10 mouse cellular contexts compared by ENCODE assay signal in the genomic region with DNA sequence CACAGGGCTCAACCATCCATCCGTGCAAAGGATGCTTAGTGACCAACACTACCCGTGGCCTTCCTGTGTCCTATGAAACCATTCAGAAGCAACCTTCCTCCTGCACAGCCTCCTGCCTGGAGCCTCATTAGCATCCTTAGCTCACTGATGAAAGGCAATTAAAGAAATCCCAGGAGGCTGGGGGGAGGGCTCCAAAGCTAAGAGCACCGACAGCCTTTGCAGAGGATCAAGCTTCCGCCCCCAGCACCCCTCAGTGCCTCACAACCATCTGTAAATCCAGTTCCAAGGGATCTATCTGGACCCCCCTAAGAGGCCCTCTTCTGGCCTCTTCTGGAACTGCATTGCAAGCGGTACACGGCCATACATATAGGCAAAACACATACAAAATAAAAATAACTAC. TPM values are rescaled to one million over a fixed set of nuclear protein-coding genes. Genes with fewer than 3 reads are reported as not detected.
A peak's percentile ranks its signal among the peaks of the same experiment; 100 is the strongest.
DNase-seq lines count a peak whose midpoint lies in the region; ATAC-seq and TF ChIP-seq lines count a peak whose summit lies in the region.
"Had no signal": no experiment of that assay in that cellular context is flagged by ENCODE, and none has a peak within 500 bp of the region (broad histone marks: within the 10 kb centered on the region; RNA-seq: fewer than 3 reads in every experiment).

No protein-coding gene starts in this region.

- no peak overlapping the region for H3K4me3 ChIP-seq in lung, embryonic 14.5 days (ENCODE audit: low read depth, low read length)
- H3K4me3 ChIP-seq in embryonic facial prominence, embryonic 10.5 days = no peak overlapping the region
- H3K4me3 ChIP-seq in hindbrain, embryonic 14.5 days (replicated peaks; ENCODE audit: low read length) = no peak overlapping the region
- H3K4me3 ChIP-seq in neural tube, embryonic 14.5 days (ENCODE audit: low read depth, low read length) = no peak overlapping the region
- H3K4me3 ChIP-seq in kidney, adult 2 months (ENCODE audit: insufficient read depth, low read depth, low read length) = no peak overlapping the region
- H3K4me3 ChIP-seq: myocyte had no signal

- WGBS in lung, embryonic 14.5 days = 70% methylated on average over 6 of the region's 6 CpGs
- WGBS in embryonic facial prominence, embryonic 10.5 days = 44% methylated on average over 6 of the region's 6 CpGs
- 39% methylated on average over 6 of the region's 6 CpGs for WGBS in hindbrain, embryonic 14.5 days
- WGBS in neural tube, embryonic 14.5 days = 39% methylated on average over 6 of the region's 6 CpGs
- 66% methylated on average over 6 of the region's 6 CpGs for whole genome bisulfite sequencing in kidney, adult 2 months

- no peak for TF ChIP-seq POLR2A in kidney, adult 2 months (IDR thresholded peaks at IDR 0.05; ENCODE audit: low read depth, low read length)

- no peaks in the 10 kb centered on the region for H3K36me3 ChIP-seq in lung, embryonic 14.5 days (ENCODE audit: insufficient read depth)
- H3K36me3 ChIP-seq in embryonic facial prominence, embryonic 10.5 days (replicated peaks) = no peaks in the 10 kb centered on the region
- H3K36me3 ChIP-seq in hindbrain, embryonic 14.5 days (replicated peaks; ENCODE audit: control insufficient read depth, insufficient read depth) = no peaks in the 10 kb centered on the region
- H3K36me3 ChIP-seq in neural tube, embryonic 14.5 days (ENCODE audit: control insufficient read depth, insufficient read depth, low read length) = no peaks in the 10 kb centered on the region
- no peaks in the 10 kb centered on the region for H3K36me3 ChIP-seq in kidney, adult 2 months (ENCODE audit: control insufficient read depth, insufficient read depth, low read length)

- H3K4me1 ChIP-seq in lung, embryonic 14.5 days (ENCODE audit: insufficient read depth) = no peaks in the 10 kb centered on the region
- H3K4me1 ChIP-seq in embryonic facial prominence, embryonic 10.5 days = peaks cover 25% of the 10 kb centered on the region
- H3K4me1 ChIP-seq in hindbrain, embryonic 14.5 days (replicated peaks; ENCODE audit: control insufficient read depth, insufficient read depth, low read length) = peaks cover 10% of the 10 kb centered on the region; the same call in 1 of the 2 replicates
- peaks cover 8% of the 10 kb centered on the region; the same call in 1 of the 2 replicates for H3K4me1 ChIP-seq in neural tube, embryonic 14.5 days (ENCODE audit: control insufficient read depth, insufficient read depth, low read length)
- H3K4me1 ChIP-seq in kidney, adult 2 months (ENCODE audit: control insufficient read depth, insufficient read depth, low read length) = peaks cover 5% of the 10 kb centered on the region

- no peak for ATAC-seq in lung, embryonic 14.5 days (ENCODE audit: insufficient read depth)
- ATAC-seq in hindbrain, embryonic 14.5 days (ENCODE audit: low FRiP score) = peak; percentile 64
- peak; percentile 72; the same call in 1 of the 2 replicates for ATAC-seq in neural tube, embryonic 14.5 days (ENCODE audit: low read depth)

- no peak overlapping the region for H3K4me2 ChIP-seq in lung, embryonic 14.5 days
- no peak overlapping the region for H3K4me2 ChIP-seq in hindbrain, embryonic 14.5 days (replicated peaks)
- H3K4me2 ChIP-seq in neural tube, embryonic 14.5 days (ENCODE audit: low read depth, low read length) = no peak overlapping the region

- no peak overlapping the region for H3K27ac ChIP-seq in lung, embryonic 14.5 days (ENCODE audit: low read depth)
- H3K27ac ChIP-seq in embryonic facial prominence, embryonic 10.5 days (replicated peaks) = no peak overlapping the region
- H3K27ac ChIP-seq in hindbrain, embryonic 14.5 days = no peak overlapping the region
- no peak overlapping the region for H3K27ac ChIP-seq in neural tube, embryonic 14.5 days (ENCODE audit: low read depth, low read length)
- no peak overlapping the region for H3K27ac ChIP-seq in kidney, adult 2 months (ENCODE audit: insufficient read depth, low read depth, low read length)

- no peaks in the 10 kb centered on the region for H3K9me3 ChIP-seq in lung, embryonic 14.5 days (ENCODE audit: low read depth, low read length)
- H3K9me3 ChIP-seq in embryonic facial prominence, embryonic 10.5 days = no peaks in the 10 kb centered on the region
- no peaks in the 10 kb centered on the region for H3K9me3 ChIP-seq in hindbrain, embryonic 14.5 days (ENCODE audit: control insufficient read depth, low read length)
- no peaks in the 10 kb centered on the region for H3K9me3 ChIP-seq in neural tube, embryonic 14.5 days (ENCODE audit: control insufficient read depth, low read length)

- H3K27me3 ChIP-seq in lung, embryonic 14.5 days (ENCODE audit: insufficient read depth, low read length) = no peaks in the 10 kb centered on the region
- H3K27me3 ChIP-seq in embryonic facial prominence, embryonic 10.5 days (replicated peaks; ENCODE audit: low read depth, poor library complexity, severe bottlenecking) = no peaks in the 10 kb centered on the region
- H3K27me3 ChIP-seq in hindbrain, embryonic 14.5 days (ENCODE audit: control insufficient read depth, insufficient read depth, low read length) = no peaks in the 10 kb centered on the region
- no peaks in the 10 kb centered on the region for H3K27me3 ChIP-seq in neural tube, embryonic 14.5 days (ENCODE audit: control insufficient read depth, insufficient read depth, low read length)
- no peaks in the 10 kb centered on the region for H3K27me3 ChIP-seq in kidney, adult 2 months (replicated peaks; ENCODE audit: control insufficient read depth, insufficient read depth, low read length)

- H3K9ac ChIP-seq in lung, embryonic 14.5 days = no peak overlapping the region
- no peak overlapping the region for H3K9ac ChIP-seq in hindbrain, embryonic 14.5 days
- H3K9ac ChIP-seq in neural tube, embryonic 14.5 days (replicated peaks; ENCODE audit: low read depth, low read length) = no peak overlapping the region

- DNase-seq in lung, embryonic 14.5 days = no peak
- DNase-seq in lung, postnatal 10 days = no peak
- DNase-seq in embryonic facial prominence, embryonic 10.5 days (ENCODE audit: low spot score) = peak; percentile 37
- DNase-seq in hindbrain, embryonic 14.5 days (ENCODE audit: low spot score) = no peak
- DNase-seq in ovary, adult 18-20 months (ENCODE audit: low spot score) = no peak
- DNase-seq in kidney, adult 2 months = no peak
- no peak for DNase-seq in adrenal gland, postnatal 10 days
- DNase-seq: cerebellum, adult 9-10 months had no signal

- TF ChIP-seq CTCF in lung, embryonic 14.5 days (IDR thresholded peaks at IDR 0.05; ENCODE audit: low read depth) = peak; percentile 36; the same call in 1 of the 2 replicates
- TF ChIP-seq CTCF in kidney, adult 2 months (conservative IDR thresholded peaks at IDR 0.05; ENCODE audit: insufficient read depth, insufficient read length, low read depth, low read length) = no peak

RNA-seq across cellular contexts. Expression of a gene that starts 19.4 kb away (rescaled TPM):
- 2.1 and 3.1 TPM in 2 replicates for polyA plus RNA-seq in lung, embryonic 14.5 days (2014; fragmentation: Nextera tagmentation; extraction: Ambion mirVana)
- polyA plus RNA-seq in embryonic facial prominence, embryonic 10.5 days (2016; fragmentation: Nextera tagmentation; extraction: Ambion mirVana) = 0.77 and 1.2 TPM in 2 replicates
- polyA plus RNA-seq in hindbrain, embryonic 14.5 days (2014; fragmentation: Nextera tagmentation; extraction: Ambion mirVana) = 4.2 and 4.6 TPM in 2 replicates
- 1.6 and 1.8 TPM in 2 replicates for polyA plus RNA-seq in neural tube, embryonic 14.5 days (2014; fragmentation: Nextera tagmentation; extraction: Ambion mirVana)
- polyA plus RNA-seq in kidney, adult 2 months (2012; rRNA removed) = 27.2 and 28.5 TPM in 2 replicates
- 10 to 100 TPM in 1 of 2 experiments, 1 to 10 TPM in 1; 5.4 to 13.8 TPM for total RNA-seq in adrenal gland, postnatal 10 days (2021)
